Mouse (Mus musculus): Measurements from ENCODE around the gene Mxi1.

DNA sequence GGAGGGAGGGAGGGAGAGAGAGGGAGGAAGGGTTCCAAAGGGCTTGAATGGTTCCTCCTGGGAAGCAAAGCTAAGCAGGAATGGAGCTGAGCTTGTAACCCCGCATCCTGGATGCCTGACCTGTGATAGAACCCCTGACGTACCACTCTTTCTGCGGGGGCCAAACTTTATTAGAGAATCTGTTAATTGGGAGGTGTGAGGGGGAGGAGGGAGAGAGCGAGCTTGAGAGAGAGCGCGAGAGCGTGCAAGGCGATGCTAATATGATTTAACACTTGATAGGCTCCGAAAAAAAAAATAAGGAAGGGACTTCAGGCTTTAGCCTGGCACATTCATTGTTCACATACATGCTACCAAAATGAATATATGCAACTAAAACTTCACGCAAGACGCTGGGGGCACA, 3.6 kb upstream of the Mxi1 start:
- no peak for TF ChIP-seq TAL1 (IDR thresholded peaks at IDR 0.05; ENCODE audit: low read length)
- TF ChIP-seq GATA1 (IDR thresholded peaks at IDR 0.05; ENCODE audit: low read length), result no peak

Measured in erythroblast, embryonic 14.5 days (primary cell).